Mouse (Mus musculus) spleen, postnatal 36 days (tissue): ENCODE results near the gene Mfsd4b1.

Source experiments
- DNase-seq, 2 experiments: peaks; one replicate each; pipeline ENCODE4 v3.0.0; 2022; ENCODE audit warnings: low spot score in 2 of 2, mixed read lengths in 1 of 2

Gene Mfsd4b1

GRCm38 (mm10) chr10:39959761-39960440, 65.2 kb downstream of the Mfsd4b1 start, which contains the start of gene Mfsd4b3:
Gene Mfsd4b3 (minus strand): TSS chr10:39960153.
- DNase-seq = peak; percentile 91 to 94

- no peak for DNase-seq
Observed at GRCm38 (mm10) chr10:39958266-39958665, 66.8 kb downstream of the Mfsd4b1 start.

DNA sequence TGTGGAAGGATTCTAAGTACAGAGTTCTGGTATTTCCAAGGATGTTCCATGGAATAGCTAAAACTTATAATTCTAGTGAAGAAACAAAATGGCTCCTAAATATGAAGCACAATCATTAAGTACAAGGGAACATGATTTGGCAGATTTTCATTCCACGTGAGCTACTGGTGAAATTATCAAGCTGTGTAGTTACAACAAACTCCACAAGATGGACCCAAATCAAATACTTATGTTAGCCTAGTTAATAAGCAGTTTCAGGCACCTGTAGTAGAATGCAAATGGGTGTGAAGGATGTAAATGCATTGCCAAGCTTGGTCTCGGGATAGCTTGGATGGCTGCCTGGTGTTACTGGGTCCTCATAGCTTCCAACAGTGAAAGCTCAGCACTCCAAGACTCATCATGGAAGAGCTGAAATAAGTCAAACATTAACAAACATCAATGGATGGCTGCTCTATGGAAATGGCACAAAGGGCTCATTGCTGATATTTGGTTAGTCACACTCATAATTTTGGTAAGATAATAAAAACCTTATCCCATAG, 68.7 kb downstream of the Mfsd4b1 start:
- no peak for DNase-seq

DNA sequence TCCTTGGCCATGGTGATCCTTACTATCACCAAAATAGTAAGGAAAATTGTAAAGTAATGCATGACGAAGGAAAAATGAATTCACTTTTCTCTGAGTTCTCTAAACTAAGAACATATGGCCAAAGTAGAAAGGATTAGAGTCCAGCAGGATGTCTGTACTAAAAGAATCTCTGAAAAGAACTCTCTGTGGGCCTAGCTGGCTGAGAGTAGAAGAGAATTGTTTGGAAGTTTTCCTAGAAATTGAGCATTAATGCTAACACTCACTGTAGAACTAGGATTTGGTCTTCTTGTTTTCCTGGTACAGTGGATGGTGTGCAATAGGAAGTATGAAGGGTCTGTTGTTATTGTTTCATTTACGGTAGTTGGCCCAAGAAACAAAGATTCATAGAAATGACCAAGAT, 69.9 kb downstream of the Mfsd4b1 start:
- DNase-seq = no peak
